Mouse (Mus musculus) hematopoietic stem cell, adult 5-6 weeks (primary cell): Measurements from ENCODE around the gene Soga3. TPM values are rescaled to one million over a fixed set of nuclear protein-coding genes. Genes with fewer than 3 reads are reported as not detected.

Experiments
- ATAC-seq, 2 experiments: fragments of 125-278 bp in 1 of 2; replicated peaks in 1 of 2; 2 replicates each; pipeline ENCODE4 v1.8.0; 2016 to 2017; ENCODE audit warnings: inconsistent platforms in 2 of 2, mild to moderate bottlenecking in 2 of 2, moderate number of reproducible peaks in 2 of 2, low read depth in 1 of 2, moderate TSS enrichment in 1 of 2; ENCODE audit not compliant: low FRiP score in 2 of 2, poor library complexity in 2 of 2, severe bottlenecking in 2 of 2, insufficient read depth in 1 of 2, low TSS enrichment in 1 of 2
- total RNA-seq: library from RNA; stranded (forward); fragments of 172-1452, 232-1000 nt; gene quantifications from 2 replicates; pipeline ENCODE4 v1.2.3, GENCODE M21; 2017

The Soga3 gene
- total RNA-seq, 1 experiment from 2014 or later, result not detected

DNA sequence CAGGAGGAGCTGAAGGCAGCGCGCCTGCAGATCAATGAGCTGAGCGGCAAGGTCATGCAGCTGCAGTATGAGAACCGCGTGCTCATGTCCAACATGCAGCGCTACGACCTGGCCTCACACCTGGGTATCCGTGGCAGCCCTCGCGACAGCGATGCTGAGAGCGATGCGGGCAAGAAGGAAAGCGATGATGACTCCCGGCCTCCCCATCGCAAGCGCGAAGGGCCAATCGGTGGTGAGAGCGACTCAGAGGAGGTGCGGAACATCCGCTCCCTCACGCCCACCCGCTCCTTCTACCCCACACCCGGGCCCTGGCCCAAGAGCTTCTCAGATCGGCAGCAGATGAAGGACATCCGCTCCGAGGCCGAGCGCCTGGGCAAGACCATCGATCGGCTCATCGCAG, 53.2 kb downstream of the Soga3 start:
- ATAC-seq, result no peak

- ATAC-seq, result no peak
Measured at GRCm38 (mm10) chr10:29198642-29199041, 55.0 kb downstream of the Soga3 start, which contains the start of gene Gm49353. Gene Gm49353 (plus strand): TSS chr10:29198954.

GRCm38 (mm10) chr10:29199835-29200234, 56.2 kb downstream of the Soga3 start:
- ATAC-seq, result no peak

- no peak for ATAC-seq
Measured at GRCm38 (mm10) chr10:29200609-29201008, 57.0 kb downstream of the Soga3 start.

GRCm38 (mm10) chr10:29206730-29207129, 63.1 kb downstream of the Soga3 start:
- ATAC-seq, result peak; percentile 72 to 94

GRCm38 (mm10) chr10:29208735-29209134, 65.1 kb downstream of the Soga3 start:
- ATAC-seq, result no peak

- no peak for ATAC-seq
Measured at GRCm38 (mm10) chr10:29211453-29211852, 67.8 kb downstream of the Soga3 start, which contains the start of gene 9330159F19Rik. Gene 9330159F19Rik (plus strand): TSS chr10:29211606.

DNA sequence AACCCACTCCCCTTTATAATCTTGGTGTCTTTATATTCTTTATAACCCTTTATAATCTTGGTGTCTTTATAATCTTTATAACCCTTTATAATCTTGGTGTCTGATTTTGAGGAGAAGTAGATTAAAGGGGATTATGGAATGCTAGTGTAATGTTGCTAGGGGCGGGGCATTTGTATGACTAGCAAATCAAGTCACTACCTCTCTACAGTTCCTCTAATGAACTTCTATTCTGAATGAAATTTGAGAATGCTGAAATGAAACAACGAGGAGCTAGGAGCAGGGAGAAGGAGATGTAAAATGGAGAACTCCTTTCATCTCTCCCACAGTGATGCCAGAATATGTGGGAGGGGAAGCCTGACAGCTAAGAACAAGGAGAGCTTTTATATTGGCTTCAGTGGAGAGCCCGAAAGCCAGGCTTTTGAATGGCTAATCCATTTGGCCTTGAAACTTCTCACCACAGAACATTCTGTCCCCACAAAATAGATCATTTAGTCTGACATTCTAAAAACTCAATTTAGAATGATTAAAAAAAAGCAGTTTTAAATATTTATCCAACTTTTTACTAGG, 70.0 kb downstream of the Soga3 start:
- no peak for ATAC-seq

DNA sequence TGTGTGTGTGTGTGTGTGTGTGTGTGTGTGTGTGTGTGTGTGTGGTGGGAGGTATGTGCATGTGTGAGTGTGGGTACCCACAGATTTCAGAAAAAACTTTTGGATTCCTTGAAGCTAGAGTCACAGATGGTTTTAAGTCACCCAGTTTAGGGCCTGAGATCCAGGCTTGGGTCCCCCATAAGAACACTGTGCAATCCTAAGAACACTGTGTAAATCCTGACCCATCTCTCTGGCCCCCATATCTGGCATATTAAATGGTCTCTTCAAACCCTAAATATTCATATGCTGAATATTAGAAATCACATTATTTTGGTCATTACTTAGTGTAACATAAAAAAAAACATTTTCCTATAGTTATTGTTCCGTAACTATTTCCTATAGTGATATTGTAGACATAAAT, 73.3 kb downstream of the Soga3 start:
- ATAC-seq, result no peak

DNA sequence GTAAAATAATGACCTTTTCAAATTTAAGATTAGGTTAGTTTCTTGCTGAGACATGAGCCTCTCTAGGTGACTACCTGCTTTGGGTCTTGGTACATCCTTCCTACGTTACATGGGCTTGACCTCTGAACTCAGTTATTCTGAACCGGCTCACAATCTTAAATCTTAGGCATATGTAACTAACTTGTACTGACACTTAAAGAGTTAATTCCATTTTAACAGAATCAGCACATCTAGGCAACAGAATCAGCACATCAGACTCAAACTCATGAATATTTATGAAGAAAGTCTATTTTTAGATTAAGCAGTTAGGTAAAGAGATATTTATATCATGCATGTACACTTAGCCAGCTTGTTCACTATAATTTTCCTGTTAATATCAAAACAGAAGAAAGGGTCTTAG, 73.8 kb downstream of the Soga3 start:
- ATAC-seq, result no peak

DNA sequence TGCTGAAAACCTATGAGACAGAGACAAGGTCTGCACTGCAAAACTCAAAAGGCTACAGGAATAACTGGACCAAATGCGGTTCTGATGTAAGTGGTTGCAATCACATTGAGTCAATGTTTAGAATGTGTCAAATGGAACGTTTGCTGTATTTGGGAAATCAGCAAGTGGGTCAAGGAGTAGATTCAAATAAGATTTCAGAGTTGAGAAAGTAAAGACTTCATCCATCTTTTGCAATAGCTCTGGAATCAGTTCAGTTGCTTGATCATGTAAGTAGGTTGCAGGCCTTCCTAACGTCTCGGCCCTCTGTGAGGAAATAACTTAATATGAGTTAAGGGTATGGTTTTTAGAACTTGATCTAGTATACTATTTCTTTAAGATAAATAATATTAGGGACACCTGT, 81.7 kb downstream of the Soga3 start:
- no peak for ATAC-seq

DNA sequence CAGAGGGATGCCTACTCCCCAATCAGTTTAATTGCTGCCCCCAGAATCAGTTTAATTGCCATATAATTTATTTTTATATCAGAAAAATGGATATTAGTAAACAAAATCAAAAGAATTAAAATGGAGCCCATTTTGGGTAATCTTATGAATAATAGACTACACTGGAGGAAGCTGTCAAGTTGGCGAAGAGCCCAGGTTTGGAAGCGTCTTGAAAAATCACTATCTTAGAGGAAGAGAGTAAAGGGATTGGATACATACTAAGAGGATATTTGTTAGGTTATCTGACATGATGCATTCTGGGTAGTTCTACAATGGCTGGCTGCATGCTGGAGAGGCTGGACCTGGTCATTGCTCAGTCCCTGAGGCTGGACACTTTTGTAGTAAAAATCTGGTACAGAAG, 87.6 kb downstream of the Soga3 start:
- ATAC-seq, result no peak

Other genes with a start within 250 kb of the Soga3 start
- not detected in 2 replicates for gene 2310057J18Rik, start 157.5 kb upstream of the Soga3 start, total RNA-seq
- gene Gm49353, start 55.1 kb downstream of the Soga3 start, total RNA-seq, result not detected in 2 replicates
- not detected in 2 replicates for gene 9330159F19Rik, start 67.8 kb downstream of the Soga3 start, total RNA-seq
- 40.0 and 51.8 TPM in 2 replicates for gene Echdc1, start 169.3 kb downstream of the Soga3 start, total RNA-seq
- gene Rnf146, start 218.6 kb downstream of the Soga3 start, total RNA-seq, result 81.9 and 82.3 TPM in 2 replicates